Mouse (Mus musculus): ENCODE data around the gene Sema6d. TPM values are rescaled to one million over a fixed set of nuclear protein-coding genes. Genes with fewer than 3 reads are reported as not detected.

The Sema6d gene
- total RNA-seq, 2 experiments from 2014 or later = 16.2 to 19.5 TPM

- intact Hi-C loops (cut with DNase I) = no loop called here
- no peak for DNase-seq
These were observed 538.9 kb downstream of the Sema6d start for GRCm38 (mm10) chr2:124628701-124629100.

DNA sequence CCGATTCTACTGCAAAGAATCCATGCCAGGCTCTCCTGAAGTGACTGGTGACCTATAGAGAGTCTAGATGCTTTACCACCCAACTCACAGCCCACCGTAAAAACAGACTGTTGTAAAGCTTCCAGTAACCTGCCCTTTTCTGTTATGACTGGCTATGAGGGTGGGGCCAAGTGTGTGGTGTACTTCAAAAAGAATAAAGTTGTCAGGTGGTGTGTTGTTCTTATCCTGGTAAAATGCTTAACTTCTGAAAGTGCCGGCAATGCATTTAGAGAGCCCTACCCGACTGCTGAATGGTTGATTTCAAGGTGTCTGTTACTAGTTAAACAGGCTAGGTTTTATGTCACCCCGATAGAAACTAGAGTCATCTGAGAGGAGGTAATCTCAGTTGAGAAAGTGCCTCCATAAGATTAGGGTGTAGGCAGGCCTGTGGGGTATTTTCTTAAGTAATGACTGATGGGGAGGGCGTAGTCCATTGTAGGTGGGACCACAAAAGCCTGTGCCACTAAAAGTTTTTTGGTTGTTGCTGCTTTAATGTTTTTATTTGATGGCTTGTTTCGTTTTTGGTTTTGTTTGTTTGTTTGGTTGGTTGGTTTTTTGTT, 544.7 kb downstream of the Sema6d start:
- intact Hi-C loops (cut with DNase I) = no loop called here
- DNase-seq = no peak

- intact Hi-C loops (cut with DNase I) = no loop called here
- DNase-seq = no peak
These were observed 545.6 kb downstream of the Sema6d start for GRCm38 (mm10) chr2:124635271-124635865.

GRCm38 (mm10) chr2:124637080-124637479, 547.3 kb downstream of the Sema6d start:
- DNase-seq = no peak
- intact Hi-C loops (cut with DNase I) = no loop called here

DNA sequence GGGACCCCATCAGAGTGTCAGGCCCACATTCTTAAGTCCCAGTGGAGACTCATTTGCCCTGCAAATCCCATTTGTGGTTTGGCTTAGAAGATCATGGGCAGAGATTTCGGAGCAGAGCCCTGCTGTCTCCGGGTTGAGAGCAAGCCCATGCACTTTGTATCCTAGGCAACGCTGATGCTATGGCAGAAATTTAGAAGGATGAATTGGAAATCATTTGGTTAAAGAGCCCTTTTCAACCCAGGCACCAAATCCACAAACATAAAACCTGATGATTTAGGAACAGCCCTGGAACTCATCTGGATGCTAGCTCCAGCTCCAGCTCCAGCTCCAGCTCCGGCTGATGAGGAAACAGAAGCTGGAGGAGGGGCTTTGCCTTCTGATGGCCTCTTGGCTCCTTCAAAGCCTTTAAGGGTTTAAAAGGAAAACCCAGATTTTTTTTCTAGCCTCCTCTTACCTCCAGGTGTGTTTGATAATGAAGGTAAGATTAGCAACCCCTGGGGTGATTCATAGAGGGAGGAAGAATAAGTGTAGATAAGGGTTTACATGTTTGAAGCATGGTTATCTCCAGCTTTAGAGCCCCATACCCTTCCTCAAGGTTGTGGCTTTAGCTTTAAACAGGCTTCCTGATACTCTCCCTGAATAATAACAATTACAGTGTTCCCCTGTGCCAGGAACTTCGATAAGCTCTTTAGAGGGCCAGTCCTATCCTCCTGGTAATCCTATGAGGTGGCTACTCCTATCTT, 549.6 kb downstream of the Sema6d start:
- intact Hi-C loops (cut with DNase I) = loop anchor here (2.0 kb wide), 1 partner anchor 23 kb away; no protein-coding TSS in a partner anchor
- no peak for DNase-seq

DNA sequence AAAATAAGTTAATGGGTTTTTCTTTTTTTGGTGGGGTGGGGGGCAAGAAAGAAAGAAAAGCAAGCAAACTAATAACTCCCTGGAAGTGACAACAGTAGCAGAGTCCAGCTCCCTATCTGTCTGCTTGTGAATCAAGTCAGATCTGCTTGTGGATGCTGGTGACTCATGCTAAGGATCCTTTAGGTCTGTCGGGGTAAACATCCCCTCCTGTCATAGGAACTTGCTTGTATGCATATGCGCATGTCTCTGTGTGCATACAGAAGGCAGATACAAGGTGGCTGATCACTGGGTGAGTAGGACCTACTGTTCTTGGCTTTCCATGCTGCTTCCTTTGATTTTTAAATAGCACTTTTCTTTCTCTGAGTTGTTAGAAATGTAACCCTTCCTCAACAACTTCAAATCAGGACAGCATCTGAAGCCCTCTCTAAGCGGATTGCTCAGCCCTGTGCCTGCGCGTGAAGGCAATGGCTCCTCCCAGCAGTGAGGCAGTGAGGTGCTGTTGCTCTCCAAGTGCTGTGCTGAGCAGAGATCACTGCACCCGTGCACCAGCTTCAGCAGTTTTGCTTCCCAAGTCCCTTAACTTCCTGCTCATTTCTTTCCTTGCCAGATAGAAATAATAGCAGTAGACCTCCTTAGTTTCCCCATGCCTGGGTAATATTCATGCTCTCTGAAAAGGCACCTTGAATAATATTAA, 550.9 kb downstream of the Sema6d start:
- intact Hi-C loops (cut with DNase I) = no loop called here
- DNase-seq = no peak

DNA sequence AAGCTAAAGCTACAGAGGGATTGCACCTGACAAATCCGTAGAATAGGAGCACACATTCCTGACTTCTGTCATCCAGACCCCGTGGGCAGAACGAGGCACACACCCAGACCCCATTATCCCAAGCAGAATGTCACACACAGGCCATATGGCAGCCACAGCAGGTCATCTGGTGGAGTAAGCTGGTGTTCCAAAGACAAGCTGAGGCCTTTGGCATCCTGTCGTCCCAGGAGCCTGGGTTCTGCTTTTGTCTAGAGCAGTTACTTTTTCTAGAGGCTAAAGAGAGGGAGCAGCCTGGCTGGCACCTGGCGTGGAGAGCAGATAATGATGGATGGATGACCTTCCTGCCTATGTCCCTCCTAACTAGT, 551.4 kb downstream of the Sema6d start:
- intact Hi-C loops (cut with DNase I) = no loop called here
- DNase-seq = no peak

GRCm38 (mm10) chr2:124642131-124642530, 552.4 kb downstream of the Sema6d start:
- no peak for DNase-seq
- intact Hi-C loops (cut with DNase I) = no loop called here

- intact Hi-C loops (cut with DNase I) = loop anchor here (5.0 kb wide), 1 partner anchor 38 kb away; no protein-coding TSS in a partner anchor
- no peak for DNase-seq
These were observed 560.8 kb downstream of the Sema6d start for GRCm38 (mm10) chr2:124650609-124651008.

- intact Hi-C loops (cut with DNase I) = loop anchor here (5.0 kb wide), 1 partner anchor 39 kb away; no protein-coding TSS in a partner anchor
- DNase-seq = no peak
These were observed 561.4 kb downstream of the Sema6d start for GRCm38 (mm10) chr2:124651146-124651545.

DNA sequence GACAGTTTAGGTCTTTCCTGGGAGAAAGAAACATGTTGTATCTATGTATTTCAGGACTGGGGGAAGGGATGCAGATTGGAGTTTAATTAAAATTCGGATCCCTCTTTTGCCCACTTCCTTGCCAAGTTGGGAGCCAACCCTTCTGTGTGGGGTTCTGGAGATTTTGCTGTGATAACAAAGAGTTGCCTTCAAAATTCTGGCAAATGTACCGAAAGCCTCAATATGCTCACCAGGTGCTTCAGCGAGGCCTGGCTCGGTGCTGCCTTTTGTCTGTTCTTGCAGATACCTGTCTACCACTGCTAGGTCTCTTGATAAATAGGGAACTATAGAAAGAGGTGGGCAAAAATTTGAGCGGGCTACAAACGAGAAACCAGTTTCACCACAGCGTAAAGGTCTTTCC, 563.4 kb downstream of the Sema6d start:
- no peak for DNase-seq
- intact Hi-C loops (cut with DNase I) = loop anchor here (5.0 kb wide), 1 partner anchor 41 kb away; no protein-coding TSS in a partner anchor

- intact Hi-C loops (cut with DNase I) = no loop called here
- DNase-seq = no peak
These were observed 567.6 kb downstream of the Sema6d start for GRCm38 (mm10) chr2:124657358-124657757.

DNA sequence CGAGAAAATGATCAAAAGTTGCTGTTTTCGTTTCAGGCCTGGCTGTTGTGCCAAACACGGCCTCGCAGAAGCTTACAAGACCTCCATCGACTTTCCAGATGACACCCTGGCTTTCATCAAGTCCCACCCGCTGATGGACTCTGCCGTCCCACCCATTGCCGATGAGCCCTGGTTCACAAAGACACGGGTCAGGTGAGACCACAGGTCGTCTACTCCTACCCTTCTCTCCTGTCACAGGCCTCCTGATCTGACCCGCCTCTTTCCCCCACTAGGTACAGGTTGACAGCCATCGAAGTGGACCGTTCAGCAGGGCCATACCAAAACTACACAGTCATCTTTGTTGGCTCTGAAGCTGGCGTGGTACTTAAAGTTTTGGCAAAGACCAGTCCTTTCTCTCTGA, 568.6 kb downstream of the Sema6d start:
- no peak for DNase-seq
- intact Hi-C loops (cut with DNase I) = no loop called here

DNA sequence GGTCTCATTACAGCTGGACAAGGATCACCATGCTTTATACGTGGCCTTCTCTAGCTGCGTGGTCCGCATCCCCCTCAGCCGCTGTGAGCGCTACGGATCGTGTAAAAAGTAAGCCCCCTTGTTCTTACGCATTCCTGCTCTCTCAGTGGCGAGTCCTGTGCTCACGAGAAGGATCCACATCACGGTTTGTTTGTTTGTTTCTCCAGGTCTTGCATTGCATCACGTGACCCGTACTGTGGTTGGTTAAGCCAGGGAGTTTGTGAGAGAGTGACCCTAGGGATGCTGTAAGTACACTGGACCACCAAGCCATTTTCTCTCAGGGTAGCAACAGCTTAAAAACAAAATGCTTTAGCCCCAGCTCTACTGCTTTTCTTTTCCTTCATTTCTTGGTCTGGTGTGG, 569.8 kb downstream of the Sema6d start:
- intact Hi-C loops (cut with DNase I) = no loop called here

GRCm38 (mm10) chr2:124660686-124661085, 570.9 kb downstream of the Sema6d start:
- no peak for DNase-seq
- intact Hi-C loops (cut with DNase I) = no loop called here

More for the DNA sequence above, 569.8 kb downstream of the Sema6d start:
- DNase-seq = no peak

- intact Hi-C loops (cut with DNase I) = no loop called here
- no peak for DNase-seq
These were observed 571.5 kb downstream of the Sema6d start for GRCm38 (mm10) chr2:124661316-124661715.

DNA sequence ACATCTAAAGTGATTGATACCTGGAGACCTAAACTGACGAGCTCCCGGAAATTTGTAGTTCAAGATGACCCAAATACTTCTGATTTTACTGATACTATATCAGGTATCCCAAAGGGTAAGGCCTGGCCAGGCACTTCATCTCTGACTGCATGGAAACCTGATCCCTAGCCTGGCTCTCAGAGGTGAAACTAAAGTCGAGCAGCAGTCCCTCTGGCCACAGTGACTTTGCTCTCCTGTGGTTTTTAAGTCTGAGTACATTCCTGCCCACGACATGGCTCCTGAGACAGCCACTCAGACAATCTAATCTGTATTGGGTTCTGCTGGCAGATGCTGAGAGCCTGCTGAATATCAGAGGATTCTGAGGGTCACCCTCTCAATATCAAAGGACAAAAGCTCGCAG, 572.5 kb downstream of the Sema6d start:
- DNase-seq = no peak
- intact Hi-C loops (cut with DNase I) = no loop called here

DNA sequence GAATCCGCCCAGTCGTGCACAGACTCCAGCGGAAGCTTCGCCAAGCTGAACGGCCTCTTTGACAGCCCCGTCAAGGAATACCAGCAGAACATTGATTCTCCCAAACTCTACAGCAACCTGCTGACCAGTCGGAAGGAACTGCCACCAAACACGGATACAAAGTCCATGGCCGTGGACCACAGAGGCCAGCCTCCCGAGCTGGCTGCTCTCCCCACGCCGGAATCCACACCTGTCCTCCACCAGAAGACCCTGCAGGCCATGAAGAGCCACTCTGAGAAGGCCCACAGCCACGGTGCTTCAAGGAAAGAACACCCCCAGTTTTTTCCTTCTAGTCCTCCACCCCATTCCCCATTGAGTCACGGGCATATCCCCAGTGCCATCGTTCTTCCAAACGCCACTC, 574.4 kb downstream of the Sema6d start:
- intact Hi-C loops (cut with DNase I) = no loop called here
- DNase-seq = no peak

DNA sequence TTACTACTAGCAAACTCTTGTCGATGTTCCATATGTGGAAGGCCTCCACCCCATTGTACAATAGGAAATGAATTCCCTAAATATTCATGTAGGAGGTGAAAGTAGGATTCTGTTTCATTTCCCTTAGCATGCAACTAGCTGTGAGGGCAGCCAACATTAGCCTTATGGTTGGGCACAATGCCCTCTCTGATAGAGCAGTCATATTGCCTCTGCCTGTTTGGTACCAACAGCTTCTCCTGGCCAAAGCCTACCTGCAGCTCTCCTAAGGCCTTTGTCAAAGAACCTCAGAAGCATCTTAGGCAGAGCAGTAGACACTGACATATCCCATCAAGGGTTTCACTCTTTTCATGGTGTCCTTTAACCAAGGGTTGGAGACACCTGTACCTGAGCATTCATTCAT, 578.7 kb downstream of the Sema6d start:
- intact Hi-C loops (cut with DNase I) = no loop called here
- no peak for DNase-seq

- intact Hi-C loops (cut with DNase I) = no loop called here
- no peak for DNase-seq
These were observed 583.3 kb downstream of the Sema6d start for GRCm38 (mm10) chr2:124673117-124673516.

- intact Hi-C loops (cut with DNase I) = loop anchor here (5.0 kb wide), 1 partner anchor 243 kb away; no protein-coding TSS in a partner anchor
- DNase-seq = peak; percentile 50 to 66
These were observed 594.7 kb downstream of the Sema6d start for GRCm38 (mm10) chr2:124684481-124684901.
